Mouse (Mus musculus): ENCODE measurements at regions not wholly inside any gene's neighbourhood (a gene's known extent, or its start where the extent isn't known, plus 50 kb on each side); places are given as distances from the start of the nearest gene placed in this dataset.

- no peak for DNase-seq (ENCODE audit: low spot score)
Measured at GRCm38 (mm10) chr14:120831397-120831796, 79.6 kb upstream of the Ipo5 start.

GRCm38 (mm10) chr14:120831847-120832613 lies 79.0 kb upstream of the Ipo5 start:
- DNase-seq (ENCODE audit: low spot score) = peak; percentile 83

DNA sequence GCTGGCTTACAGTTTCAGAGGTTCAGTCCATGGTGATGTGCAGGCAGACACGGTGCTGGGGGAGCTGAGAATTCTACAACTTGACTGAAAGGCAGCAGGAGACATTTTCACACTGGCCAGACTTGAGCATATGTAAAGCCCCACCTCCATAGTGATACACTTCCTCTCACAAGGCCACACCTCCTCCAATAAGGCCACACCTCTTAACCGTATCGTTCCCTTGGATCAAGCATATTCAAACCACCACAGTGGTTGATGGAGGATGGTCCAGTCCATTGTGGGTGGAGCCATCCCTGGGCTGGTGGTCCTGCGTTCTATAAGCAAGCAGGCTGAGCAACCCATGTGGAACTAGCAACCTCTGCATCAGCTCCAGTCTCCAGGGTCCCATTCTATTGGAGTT lies 76.2 kb upstream of the Ipo5 start:
- no peak for DNase-seq (ENCODE audit: low spot score)

GRCm38 (mm10) chr14:120835758-120836157 lies 75.3 kb upstream of the Ipo5 start:
- no peak for DNase-seq (ENCODE audit: low spot score)

- no peak for DNase-seq (ENCODE audit: low spot score)
Measured at GRCm38 (mm10) chr14:120836535-120837316, 74.3 kb upstream of the Ipo5 start.

DNA sequence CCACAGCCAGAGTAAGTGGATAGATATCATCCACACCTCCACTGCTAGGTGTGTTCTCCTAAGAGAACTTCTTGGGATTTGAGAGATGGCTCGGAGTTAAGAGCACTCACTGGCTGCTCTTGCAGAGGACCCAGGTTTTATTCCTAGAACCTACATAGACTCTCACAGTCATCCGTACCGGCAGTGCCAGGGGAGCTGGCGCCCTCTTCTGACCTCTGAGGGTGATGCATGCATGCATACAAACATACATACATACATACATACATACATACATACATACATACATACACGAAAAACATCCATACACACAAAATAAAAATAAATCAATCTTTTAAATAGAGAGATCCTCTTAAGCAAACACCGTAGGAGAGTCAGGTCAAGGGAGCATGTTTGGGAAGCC lies 70.1 kb upstream of the Ipo5 start:
- no peak for DNase-seq (ENCODE audit: low spot score)

- no peak for DNase-seq (ENCODE audit: low spot score)
Measured at GRCm38 (mm10) chr14:120841311-120841710, 69.7 kb upstream of the Ipo5 start.

- DNase-seq (ENCODE audit: low spot score) = no peak
Measured at GRCm38 (mm10) chr14:120845172-120845571, 65.9 kb upstream of the Ipo5 start.

GRCm38 (mm10) chr14:120846073-120846850 lies 64.8 kb upstream of the Ipo5 start:
- DNase-seq (ENCODE audit: low spot score) = peak; percentile 41

DNA sequence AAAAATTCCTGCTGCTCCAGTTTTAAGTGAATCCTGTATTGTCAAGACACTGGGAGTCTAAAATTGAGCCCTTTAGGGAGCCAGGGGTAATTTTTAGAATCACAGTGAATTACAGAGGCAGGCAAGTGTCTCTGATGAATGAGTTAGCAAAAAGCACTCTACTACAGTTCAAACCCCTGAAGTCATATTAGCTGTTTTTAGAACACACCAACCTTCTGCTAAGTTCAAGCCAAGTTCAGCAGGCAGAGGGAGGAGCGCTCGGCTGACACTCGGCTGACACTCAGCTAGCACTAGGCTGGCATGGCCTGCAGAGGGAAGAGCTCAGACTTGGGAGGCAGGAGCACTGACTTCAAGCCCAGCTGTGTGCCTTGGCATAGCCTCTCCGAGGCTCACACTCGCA lies 64.0 kb upstream of the Ipo5 start:
- DNase-seq (ENCODE audit: low spot score) = no peak

DNA sequence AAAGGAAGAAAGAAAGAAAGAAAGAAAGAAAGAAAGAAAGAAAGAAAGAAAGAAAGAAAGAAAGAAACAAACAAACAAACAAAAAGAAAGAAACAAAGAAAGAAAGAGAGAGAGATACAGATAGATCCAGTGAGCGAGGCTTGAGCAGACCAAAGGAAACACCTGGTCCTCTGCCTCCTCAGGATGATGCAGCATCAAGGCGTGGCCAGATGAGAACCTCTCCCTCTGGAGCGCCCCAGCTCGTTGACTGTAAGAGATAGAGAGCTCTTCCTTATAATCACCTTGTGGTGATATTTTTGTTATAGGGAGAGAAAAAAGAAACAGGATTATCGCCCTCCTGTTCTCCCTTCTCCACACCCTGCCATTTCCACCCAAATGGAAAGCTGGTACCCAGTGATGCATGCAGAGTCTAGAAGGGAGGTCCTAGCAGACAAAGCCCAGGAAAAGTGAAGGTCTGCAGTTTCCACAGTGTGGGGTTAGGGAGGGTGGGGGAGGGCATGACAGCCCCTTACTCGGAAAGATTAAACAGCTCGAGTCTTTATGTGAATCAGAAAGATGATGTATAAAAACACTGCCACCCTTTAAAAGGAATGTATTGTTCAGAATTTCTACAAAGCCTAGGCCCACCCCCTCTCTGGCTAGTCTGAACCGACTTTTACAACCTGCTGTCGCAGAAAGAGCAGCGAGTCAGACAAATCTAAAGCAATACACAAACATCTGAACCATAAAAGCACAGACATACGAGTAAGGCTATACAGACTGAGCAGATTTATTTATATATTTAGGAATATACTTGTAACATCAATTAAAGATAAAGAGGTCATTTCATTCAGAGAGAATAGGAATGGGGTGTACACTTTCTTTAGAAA lies 62.7 kb upstream of the Ipo5 start:
- DNase-seq (ENCODE audit: low spot score) = no peak

DNA sequence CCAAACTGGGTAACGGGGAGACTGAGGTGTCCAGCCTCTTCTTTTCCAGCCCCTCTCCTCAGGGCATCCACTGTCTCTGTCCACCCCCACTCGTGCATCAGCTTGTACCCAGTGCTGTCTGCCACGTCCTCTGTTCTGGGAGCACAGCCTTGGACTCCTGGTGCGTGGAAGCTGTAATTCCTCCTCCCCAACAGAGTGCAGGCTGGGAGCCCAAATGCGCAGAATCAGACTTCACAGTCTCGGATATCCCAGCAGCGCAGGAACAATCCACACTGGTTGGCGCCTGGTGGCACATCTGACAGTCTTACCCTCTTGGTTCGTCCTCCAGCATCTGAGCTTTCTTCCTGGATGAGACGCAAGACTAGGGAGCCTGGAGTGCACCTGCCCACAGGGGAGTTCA lies 61.9 kb upstream of the Ipo5 start:
- no peak for DNase-seq (ENCODE audit: low spot score)

- no peak for DNase-seq (ENCODE audit: low spot score)
Measured at GRCm38 (mm10) chr14:120853643-120854042, 57.4 kb upstream of the Ipo5 start.

GRCm38 (mm10) chr14:120854559-120854958 lies 56.5 kb upstream of the Ipo5 start:
- DNase-seq (ENCODE audit: low spot score) = no peak

- no peak for DNase-seq (ENCODE audit: low spot score)
Measured at GRCm38 (mm10) chr14:120855181-120855580, 55.8 kb upstream of the Ipo5 start.
